Mouse (Mus musculus) CD4-positive, CD25-positive, alpha-beta regulatory T cell, adult 2 months (primary cell): ENCODE measurements around the gene Josd2.

Source experiments
- DNase-seq: peaks from one replicate; pipeline ENCODE4 v3.0.0-alpha.2; 2012; ENCODE audit warnings: low read depth, low spot score

The Josd2 gene

DNA sequence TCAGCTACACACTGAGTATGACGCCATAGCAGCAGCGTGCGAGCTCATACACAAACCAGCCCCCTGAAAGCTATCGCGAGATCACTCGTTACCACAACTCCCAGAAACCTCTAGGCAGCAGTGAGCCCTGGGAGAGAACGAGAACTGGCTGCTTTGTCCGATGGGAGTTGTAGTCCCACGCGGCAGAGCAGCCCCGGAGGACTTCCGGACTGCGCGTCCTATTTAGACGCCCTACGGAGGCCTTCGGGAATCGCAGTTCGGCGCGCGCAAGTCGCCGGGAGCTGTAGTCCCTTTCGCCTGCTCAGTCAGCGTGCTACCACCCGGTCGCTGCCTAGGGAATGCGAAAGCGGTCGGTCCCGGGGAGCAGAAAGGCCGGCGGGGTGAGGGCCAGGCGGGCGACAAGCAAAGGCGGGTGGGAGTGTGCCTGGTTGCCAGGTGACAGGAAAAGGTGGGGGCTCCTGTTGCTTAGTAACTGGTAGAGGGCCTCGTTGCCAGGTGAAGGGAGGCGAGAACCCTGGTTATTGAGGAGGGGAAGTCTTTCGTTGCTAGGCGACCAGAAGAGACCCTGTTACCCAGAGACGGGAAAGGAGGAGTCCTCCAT is at the start of gene Josd2:
Josd2 (plus strand) TSS at position 170 of the 601 bp plus-strand sequence.
- DNase-seq, result peak; percentile 97

DNA sequence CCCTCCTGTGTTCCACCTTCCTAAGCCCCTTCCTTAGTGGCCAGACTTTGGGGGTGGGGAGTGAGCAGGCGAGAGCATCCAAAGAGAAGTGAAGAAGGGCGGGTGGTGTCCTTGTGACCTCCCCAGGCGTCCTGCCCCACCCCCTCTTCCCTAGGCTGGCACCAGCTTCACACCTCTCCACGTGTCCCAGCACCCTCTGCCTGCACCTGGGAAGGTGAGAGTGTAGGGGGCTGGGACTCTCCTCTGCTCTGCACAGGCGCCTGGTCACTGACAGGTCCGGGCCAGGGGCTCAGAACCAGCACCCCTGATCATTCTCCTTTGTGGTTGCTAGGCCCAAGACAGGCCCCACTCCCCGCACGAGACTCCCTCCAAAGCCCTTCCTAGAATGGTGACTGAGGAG is 40.1 kb upstream of the Josd2 start:
- DNase-seq, result no peak

DNA sequence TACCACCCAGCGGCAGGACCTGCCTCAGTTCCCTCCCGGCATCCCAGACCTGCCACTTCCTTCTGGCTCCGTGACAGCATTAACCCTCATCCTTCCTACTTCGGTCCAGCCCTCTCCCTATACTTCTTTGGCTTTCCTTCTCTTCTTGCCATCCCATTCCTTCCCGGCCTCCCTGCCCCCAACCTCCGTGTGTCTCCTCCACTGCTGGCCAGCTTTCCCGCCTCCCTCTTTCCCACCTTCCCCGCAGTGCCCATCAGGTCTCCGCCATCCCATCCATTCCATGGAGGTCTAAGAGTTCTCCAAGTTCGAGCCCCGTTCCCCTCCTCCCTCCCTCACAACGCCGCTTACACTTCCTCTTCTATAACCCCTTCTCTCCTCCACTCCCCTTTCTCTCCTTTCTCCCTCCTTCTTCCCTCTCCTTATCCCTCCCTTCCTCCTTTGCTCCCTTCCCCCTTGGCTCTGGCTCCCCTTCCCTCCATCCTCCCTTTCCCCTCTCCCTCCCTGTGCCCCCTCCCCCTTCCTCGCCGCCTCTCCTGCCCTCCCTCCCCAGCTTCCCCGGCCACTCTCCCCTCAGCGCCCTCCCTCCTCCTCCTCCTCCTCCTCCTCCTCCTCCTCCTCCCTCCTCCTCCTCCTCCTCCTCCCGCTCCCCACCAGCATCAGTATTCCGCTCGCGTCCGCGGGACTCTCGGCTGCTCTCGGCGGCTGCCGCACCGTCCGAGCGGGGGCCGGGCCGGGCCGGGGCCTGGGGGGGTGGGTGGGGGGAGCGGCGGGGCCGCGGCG is 39.4 kb upstream of the Josd2 start:
- DNase-seq, result no peak

DNA sequence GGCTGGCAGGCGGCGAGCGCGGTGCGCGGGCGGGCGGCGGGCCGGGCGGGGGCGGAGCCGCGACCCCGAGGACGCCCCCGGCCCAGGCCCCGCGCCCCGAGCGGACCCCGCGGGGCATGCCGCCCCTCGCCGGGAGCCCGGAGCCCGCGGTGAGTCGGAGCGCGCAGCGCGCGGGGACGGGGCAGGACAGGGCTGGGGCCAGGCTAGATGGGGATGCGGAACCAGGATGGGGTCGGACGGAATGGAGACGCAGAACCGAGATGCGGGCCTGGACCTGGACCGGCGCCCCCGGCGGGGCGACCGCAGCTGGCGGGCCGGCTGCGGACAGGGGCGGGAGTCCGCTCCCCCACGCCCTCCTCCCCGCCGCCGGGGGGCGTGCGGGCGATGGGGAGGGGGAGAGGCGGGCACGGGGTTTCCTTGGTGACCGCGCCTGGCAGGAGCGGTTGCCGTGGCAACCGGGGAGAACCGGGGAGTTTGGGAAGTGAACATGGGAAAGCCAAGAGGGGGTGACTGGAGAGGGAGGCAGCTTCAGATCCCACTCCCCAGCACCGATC is 38.7 kb upstream of the Josd2 start, which contains the start of gene Lrrc4b:
Lrrc4b (plus strand) TSS at position 51 of the 554 bp plus-strand sequence.
- DNase-seq, result no peak

DNA sequence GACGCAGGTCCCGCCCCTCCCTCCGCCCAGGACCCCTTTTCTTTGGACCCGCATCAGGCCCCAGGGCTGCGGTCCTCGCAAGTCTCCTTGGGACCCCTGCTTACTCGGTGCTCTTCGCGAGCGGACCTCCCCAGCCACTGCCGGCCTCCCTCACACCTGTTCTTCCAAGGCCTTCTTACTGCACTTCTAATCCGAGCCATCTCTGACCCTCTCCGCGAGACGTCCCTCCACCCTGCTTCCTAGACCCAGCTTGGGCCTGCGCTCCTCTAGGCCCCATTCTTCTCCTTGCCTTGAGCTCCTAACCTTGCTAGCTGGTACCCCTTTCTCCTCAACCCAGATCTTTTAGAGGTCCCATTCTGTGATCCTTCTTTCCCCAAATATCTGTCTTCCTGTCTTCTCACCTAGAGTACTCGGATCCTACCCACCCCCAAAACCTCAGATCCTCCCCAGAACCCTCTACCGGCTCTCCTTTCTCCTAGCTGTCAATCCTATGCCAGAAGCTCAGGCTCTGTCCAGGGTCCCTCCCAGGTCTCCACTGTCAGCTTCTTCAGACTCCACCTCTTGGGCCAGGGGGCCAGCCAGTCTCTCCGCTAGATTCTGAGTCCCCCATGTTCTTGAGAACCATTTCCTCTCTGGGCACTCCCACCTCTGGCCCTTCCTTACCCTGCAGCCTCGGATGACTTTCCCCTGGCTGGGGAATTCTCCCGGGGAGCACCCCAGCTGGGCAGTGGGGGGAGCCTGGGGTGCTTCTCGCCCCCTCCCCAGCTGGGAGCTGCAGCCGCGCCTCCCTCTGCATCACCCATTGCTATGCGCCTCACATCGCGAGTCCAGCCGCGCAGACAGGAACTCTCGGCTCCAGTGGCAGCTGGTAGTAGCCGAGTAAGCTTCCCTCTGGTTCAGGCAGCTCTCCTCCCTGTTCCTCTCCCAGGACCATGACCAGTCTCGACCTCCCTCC is 38.0 kb upstream of the Josd2 start:
- DNase-seq, result no peak

DNA sequence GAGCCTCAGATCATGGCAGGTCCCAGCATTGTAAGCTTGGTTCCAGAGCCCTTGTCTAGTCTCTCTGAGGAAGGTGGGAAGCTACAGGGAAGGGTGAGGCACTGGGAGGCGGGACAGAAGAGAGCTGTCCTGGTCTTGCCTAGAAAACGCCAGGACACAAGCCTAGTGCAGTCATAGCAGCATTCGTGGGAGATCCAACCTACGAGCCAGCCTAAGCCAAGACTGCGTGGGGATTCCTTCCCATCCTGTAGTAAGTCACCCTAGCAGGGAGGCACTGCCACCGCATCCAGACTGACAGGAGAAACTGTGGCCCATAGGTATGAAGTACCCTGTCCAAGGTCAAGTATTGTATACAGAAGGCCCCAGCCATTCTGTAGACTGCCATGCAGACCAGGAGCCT is 35.2 kb upstream of the Josd2 start:
- DNase-seq, result no peak

DNA sequence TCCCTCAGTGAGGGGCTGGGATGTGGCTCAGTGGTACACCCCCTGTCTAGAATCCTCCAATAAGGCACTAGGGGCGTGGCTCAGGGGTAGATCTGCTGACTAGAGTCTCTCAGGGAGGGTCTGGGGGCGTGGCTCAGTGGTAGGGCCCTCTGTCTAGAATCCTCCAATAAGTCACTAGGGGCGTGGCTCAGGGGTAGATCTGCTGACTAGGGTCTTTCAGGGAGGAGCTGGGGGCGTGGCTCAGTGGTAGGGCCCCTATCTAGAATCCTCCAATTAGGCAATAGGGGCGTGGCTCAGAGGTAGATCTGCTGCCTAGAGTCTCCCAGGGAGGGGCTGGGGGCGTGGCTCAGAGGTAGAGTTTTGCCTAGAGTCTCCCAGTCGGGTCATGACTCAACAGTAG is 34.4 kb upstream of the Josd2 start:
- DNase-seq, result no peak

DNA sequence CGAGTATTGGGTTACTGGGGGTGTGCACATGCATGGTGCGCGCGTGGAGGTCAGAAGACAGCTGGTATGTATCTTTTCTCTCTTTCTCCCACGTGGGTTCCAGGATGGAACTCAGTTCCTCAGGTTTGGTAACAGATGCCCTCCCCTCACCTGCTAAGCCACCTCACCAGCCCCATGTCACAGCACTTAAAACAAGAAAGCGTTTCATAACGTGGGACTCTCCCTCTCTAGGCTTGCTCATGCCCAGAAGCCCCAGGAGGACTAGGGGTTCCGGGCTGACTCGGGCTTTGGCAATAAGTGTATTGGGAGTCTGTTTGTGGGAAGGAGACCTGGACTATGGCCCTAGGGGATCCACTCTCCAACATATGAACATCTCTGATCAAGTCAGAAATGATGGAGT is 33.7 kb upstream of the Josd2 start:
- no peak for DNase-seq

DNA sequence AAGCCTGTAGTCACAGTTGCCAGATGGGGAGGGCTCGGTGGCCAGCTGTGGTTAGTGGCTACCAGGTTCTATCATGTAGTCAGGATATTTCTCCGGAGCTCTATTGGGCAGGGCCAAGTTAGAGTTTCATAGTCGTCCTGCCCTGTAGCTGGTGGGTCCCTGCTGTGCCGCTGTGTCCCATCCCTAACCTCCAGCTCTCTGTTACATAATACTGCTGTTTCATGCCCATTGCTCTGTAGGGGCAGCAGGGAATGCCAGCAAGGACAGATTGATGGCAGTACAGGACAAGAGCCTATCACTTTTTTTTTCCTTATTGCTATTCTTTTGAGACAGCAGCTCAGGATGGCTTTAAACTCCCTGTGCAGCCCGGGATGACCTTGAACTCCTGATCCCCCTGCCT is 32.0 kb upstream of the Josd2 start:
- DNase-seq, result no peak

DNA sequence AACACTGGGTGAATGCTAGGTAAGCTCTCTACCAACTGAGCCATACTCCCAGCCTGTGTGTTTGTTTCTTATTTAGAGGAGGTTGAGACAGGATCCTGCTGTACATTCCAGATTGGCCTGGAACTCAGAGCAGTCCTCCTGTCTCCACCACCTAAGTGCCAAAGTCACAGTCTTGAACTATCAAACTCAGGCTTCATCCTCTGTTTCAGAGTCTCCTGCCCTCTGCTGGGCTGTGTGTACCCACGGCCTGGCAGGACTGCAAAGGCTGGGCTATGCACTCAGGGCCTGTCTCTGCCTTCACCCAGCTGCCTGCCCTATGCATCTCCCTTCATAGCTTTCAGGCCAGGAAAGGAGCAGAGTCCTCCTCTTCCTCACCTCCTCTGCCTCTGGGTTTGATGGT is 31.5 kb upstream of the Josd2 start:
- DNase-seq, result peak; percentile 18

DNA sequence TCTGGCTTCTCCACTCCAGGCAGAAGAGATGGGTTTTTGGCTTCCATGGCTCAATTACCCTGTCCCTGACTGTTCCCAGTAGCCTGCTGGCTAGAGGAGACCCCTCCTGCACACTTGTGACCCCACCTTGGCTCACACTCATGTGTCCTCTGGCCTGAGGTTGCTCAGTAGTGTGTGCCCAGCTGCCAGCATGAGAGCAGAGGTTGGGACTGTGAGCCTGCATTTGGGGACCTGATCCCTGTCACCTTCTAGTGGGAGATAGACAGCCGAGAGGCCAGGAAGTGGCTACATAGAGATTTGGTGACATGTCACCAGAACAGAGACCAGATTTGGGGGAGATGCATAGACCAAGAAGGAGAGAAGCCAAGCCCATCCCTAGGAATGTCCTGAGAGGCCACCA is 30.6 kb upstream of the Josd2 start:
- DNase-seq, result no peak

DNA sequence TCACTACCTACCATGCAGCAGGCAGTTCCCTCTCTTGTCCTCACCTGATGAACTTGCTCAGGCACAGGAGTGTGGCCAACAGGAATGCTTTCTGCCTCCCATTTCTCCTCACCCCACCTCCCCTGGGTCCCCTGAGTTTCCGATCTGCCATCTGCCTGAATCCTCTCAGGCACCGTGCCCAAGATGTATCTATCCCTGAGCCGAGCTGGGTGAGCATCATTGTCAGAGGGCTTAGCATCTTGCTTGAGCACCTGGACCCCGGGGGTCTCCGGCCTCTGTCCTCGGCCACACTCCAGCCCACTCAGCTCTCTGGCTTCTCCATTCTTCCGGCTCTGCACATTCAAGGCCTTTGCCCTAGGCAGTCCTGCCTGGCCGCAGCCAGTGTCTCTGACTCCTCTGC is 29.8 kb upstream of the Josd2 start:
- DNase-seq, result no peak

DNA sequence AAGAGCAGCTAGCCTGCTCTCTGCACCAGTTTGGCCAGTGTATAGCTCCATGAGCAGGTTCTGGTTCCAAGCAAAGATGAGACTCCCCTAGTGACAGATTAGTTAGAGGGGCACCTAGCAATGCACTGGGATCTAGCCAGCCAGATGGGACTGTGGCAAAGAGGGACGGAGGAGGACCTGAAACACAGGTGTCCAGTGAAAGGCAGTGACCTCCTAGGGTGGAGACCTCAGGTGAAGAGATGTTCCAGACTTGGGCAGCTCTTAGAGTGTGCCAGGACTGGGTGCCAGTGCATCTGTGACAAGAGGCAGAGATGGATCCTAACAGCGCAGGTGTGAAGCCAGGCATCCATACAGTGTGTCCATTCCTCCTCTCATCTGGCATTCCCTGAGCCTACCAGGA is 28.1 kb upstream of the Josd2 start:
- DNase-seq, result no peak

DNA sequence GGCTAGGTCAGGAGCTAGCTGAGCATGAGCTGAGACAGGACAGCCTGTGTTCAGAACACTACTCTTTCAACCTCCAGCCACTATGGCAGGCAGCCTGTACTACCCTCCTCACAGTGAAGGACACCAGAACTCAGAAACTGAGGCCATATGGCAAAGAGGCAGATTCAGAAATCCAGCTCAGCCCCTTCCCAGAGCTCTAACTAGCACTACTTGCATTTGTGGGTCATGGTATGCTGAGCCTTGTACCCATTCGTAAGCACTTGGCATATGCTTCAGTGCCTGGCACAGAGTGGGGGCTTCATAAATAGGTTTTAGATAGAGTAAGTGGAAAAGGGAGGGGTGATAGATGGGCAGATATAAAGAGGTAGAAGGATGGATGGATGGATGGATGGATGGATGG is 27.3 kb upstream of the Josd2 start:
- DNase-seq, result no peak

DNA sequence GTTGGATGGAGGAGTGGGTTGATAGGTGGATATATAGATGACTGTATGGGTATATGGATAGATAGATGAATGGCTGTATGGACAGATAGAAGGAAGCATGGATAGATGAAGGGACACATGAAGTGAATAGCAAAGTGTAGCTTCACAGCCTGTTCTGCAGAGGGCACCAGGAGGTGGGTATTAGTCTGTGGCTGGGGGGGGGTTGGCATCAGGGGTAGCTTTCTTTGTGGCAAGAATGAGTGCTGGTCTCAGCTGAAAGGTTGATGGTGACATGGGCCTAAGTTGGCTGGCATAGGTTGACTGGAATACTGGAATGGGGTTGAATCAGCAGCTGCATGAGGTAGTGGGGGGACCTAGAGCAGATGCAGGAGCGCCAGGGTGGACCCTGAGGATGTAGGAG is 26.6 kb upstream of the Josd2 start:
- no peak for DNase-seq

DNA sequence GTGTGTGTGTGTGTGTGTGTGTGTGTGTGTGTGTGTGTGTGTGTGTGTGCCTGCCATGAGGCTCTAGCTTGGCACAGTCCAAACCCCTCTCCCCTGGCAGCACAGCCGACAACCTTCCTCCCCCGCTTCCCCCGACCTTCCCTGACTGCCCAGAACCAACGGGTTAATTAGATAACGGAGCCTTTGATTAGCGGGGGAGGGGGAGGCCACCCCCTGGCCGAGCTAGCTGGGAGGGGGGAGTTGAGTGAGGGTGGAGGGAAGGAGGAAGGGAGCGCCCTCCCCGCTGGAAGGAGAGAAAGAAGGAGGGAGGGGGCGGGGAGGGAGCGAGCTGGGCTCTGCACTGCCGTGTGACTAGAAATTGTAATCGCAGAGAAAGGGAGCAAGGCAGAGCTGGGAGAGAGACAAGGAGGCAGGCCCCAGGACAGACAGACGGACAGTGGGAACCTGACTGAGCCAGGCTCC is 26.1 kb upstream of the Josd2 start:
- DNase-seq, result no peak

DNA sequence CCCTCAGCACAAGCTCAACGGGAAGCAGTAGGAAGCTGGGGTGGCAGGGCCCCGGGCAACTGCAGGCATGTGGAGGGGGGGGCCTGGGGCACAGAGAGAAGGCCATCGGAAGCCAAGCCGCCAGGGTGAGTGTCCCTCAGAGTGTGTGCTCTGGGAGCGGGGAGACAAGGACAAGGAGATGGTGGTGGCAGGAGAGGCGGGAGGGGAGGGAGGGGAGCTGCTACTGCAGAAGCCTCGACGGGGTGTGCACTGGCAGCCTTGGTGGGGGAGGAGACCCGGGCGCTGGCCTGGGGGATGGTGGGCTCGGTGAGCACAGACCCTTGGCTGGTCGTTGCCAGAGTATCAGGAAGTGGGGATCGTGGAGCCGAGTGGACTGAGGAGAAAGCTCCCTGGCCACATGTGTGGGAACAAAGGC is 25.4 kb upstream of the Josd2 start:
- no peak for DNase-seq

DNA sequence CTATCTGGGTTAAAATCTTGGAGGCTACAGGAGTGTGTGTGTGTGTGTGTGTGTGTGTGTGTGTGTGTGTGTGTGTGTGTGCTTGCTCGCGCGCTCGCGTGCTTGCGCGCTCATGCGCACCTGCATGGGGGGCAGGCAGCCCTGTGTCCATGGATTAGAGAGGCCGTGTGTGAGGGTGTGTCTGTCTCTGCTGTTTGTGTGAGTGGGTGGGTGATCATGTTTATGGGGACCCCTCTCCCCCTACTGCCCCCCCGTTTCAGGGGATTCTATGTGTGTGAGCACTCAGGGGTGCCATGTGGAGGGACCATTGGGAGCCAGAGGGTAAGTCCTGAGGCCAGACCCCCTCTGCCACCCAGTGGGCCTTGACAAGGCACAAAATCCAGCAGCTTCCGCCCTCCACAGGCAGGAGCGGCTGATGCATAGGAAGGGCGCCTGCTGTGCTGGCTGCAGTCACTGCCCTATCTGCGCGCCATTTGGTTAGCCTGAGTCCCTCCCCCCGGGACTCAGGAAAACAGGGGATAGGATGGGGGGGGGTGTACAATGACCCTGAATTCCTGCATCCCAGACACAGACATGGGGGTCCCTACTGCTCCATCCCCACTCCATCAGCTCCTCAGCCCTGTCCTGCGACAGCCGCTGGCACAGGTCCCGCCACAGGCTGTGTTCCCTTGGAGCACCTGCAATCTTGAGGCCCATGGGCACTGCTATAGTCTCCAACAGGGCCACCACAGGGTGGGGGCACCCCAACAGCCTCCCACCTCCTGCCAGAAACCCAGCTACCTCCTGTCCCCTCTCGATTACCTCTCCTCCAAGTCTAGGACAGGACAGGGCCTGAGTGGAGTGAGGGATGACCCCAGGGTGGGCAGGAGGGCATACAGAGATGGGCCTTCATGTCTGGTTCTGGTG is 24.3 kb upstream of the Josd2 start:
- DNase-seq, result no peak

DNA sequence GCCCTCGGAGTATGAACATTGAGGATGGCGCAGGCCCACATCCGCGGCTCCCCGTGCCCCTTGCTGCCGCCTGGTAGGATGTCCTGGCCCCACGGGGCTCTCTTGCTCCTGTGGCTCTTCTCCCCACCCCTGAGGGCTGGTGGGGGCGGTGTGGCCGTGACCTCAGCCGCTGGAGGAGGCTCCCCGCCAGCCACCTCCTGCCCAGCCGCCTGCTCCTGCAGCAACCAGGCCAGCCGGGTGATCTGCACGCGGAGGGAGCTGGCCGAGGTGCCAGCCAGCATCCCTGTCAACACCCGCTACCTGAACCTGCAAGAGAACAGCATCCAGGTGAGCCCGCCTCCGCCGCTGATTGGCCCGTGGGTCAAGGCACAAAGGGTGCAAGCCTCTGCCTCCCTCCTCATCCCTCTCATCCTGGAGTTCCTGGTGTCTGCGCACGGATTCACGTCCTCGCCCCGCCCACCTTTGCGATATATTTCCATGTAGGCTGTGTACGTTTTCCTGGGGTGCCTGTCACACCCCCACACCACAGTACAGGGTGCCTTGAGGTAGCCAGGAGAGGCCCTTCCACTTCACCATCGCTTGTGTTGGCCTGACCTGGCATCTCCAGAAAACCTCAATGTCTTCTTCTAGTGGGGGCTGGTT is 22.8 kb upstream of the Josd2 start:
- no peak for DNase-seq

DNA sequence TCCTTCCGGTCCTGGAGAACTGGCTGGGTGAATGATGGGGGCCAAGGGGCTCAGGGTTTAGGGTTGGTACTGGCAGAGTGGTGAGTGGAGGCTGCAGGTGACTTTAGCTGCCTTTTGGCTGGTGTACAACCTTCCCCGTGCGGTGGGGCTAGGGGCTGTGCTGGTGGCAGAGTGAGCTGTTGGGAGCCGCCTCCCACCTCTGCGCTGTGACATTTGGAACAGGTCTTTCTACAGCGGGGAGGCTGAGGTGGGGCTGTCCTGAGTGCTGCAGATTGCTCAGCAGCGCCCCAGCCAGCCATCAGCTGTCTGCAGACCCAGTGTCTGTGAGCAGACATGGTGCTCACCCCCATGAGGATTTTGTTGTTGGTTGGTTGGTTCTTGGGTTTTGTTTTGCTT is 22.3 kb upstream of the Josd2 start:
- DNase-seq, result no peak
